In genomic region chr3:96239949-96240798, GRCm38 (mm10) we compare ENCODE assay signal across 8 mouse cellular contexts. TPM values are rescaled to one million over a fixed set of nuclear protein-coding genes. Genes with fewer than 3 reads are reported as not detected.
A peak's percentile ranks its signal among the peaks of the same experiment; 100 is the strongest.
DNase-seq lines count a peak whose midpoint lies in the region; ATAC-seq and TF ChIP-seq lines count a peak whose summit lies in the region.
"Not testable (repeated sequence)": the region's sequence is repeated elsewhere in the genome, so short reads cannot be mapped to it uniquely, and the experiment has no call there.

Hist2h2aa2 (minus strand) TSS chr3:96240276.

- peak within 1 kb of the TSS; percentile 72 for H3K27ac ChIP-seq in hindbrain, postnatal 0 days
- peak within 1 kb of the TSS; percentile 94 for H3K27ac ChIP-seq in left cerebral cortex, adult 2 months
- H3K27ac ChIP-seq in macrophage, result peak within 1 kb of the TSS; percentile 76

- DNase-seq in Patski (ENCODE audit: low read depth, low spot score), result peak; percentile 41
- peak; percentile 86 to 93 for DNase-seq in gastrocnemius, adult 8-10 months (ENCODE audit: low spot score in 2 of 2)
- DNase-seq in hindbrain, postnatal 0 days (ENCODE audit: low spot score), result peak; percentile 79
- DNase-seq in left cerebral cortex, adult 2 months (ENCODE audit: extremely low spot score in 1 of 2, low spot score in 2 of 2), result peak; percentile 95 to 97
- peak; percentile 96 to 98 for DNase-seq in right cerebral cortex, adult 2 months (ENCODE audit: low spot score in 2 of 2)
- peak; percentile 84 for DNase-seq in urinary bladder, postnatal 10 days (ENCODE audit: low spot score)

- CTCF ChIA-PET in Patski (lab: Charles Lee), result interaction anchor here (0.9 to 1.3 kb wide), 4 partner anchors 13 to 83 kb away, joined by 3 read pairs; no protein-coding TSS in a partner anchor

- H3K79me2 ChIP-seq in macrophage (ENCODE audit: inconsistent target), result not testable (repeated sequence)

- peak within 1 kb of the TSS; percentile 53 for H3K4me2 ChIP-seq in hindbrain, postnatal 0 days (ENCODE audit: low read depth, low read length)

- intact Hi-C loops in left cerebral cortex, adult 2 months (cut with DNase I), result loop anchor here (1.0 kb wide), 1 partner anchor 23 kb away; the partner anchor contains the start of gene Hist2h4

- H3K27me3 ChIP-seq in Patski; hindbrain, postnatal 0 days (ENCODE audit: insufficient read depth, low read length): not testable (repeated sequence)

- H3K4me3 ChIP-seq in hindbrain, postnatal 0 days (ENCODE audit: low read length), result peak within 1 kb of the TSS; percentile 29
- peak within 1 kb of the TSS; percentile 51 for H3K4me3 ChIP-seq in left cerebral cortex, adult 2 months
- H3K4me3 ChIP-seq in macrophage (ENCODE audit: inconsistent target), result peak within 1 kb of the TSS; percentile 24; the same call in 1 of the 2 replicates

- in situ Hi-C loops in Patski (cut with MboI; ENCODE audit: low pct_unique_long_range_greater_than_20kb), result not testable (repeated sequence)

- ATAC-seq in Patski, result peak; percentile 83
- ATAC-seq in common myeloid progenitor, adult 5-6 weeks (replicated peaks; ENCODE audit: low read depth, poor library complexity, severe bottlenecking), result peak; percentile 64
- peak; percentile 92 for ATAC-seq in hindbrain, postnatal 0 days

- H3K4me1 ChIP-seq in hindbrain, postnatal 0 days (ENCODE audit: insufficient read depth, low read length), result not testable (repeated sequence)

- POLR2A ChIA-PET in Patski (lab: Charles Lee), result interaction anchor here (5.3 kb wide), 1 partner anchor 21 kb away, joined by 56 read pairs; the partner anchor contains the start of genes Bola1, Hist2h2ab, Hist2h2ac and Hist2h2be

- H3K9me3 ChIP-seq in hindbrain, postnatal 0 days (ENCODE audit: low read length), result not testable (repeated sequence)

- H3K9ac ChIP-seq in hindbrain, postnatal 0 days (replicated peaks; ENCODE audit: low read length), result peak within 1 kb of the TSS; percentile 40; the same call in 1 of the 2 replicates

- H3K36me3 ChIP-seq in hindbrain, postnatal 0 days (ENCODE audit: insufficient read depth, low read length); macrophage (ENCODE audit: inconsistent target): not testable (repeated sequence)

- not testable (repeated sequence) for TF ChIP-seq CTCF in Patski (IDR thresholded peaks at IDR 0.05); hindbrain, postnatal 0 days (IDR thresholded peaks at IDR 0.05; ENCODE audit: low read depth); left cerebral cortex, adult 2 months (IDR thresholded peaks at IDR 0.05)

- 7% methylated on average over 12 of the region's 85 CpGs for WGBS in hindbrain, postnatal 0 days
- WGBS in macrophage (ENCODE audit: missing documents), result 7% methylated on average over 14 of the region's 85 CpGs

RNA-seq across cellular contexts. Expression of gene Hist2h2aa2, which starts in this region (rescaled TPM):
- polyA plus RNA-seq in Patski (2021), result 13.1 TPM
- total RNA-seq in common myeloid progenitor, adult 5-6 weeks (2017), result 1,358 and 3,626 TPM in 2 replicates
- 100 to 1,000 TPM; 141 to 187 (median 153) TPM for total RNA-seq in gastrocnemius, adult 8-10 months (2022)
- total RNA-seq in hindbrain, postnatal 0 days (2014; rRNA removed), result 1,755 and 2,054 TPM in 2 replicates
- polyA plus RNA-seq in hindbrain, postnatal 0 days (2015; fragmentation: Nextera tagmentation; extraction: Ambion mirVana), result 52.1 and 62.1 TPM in 2 replicates
- total RNA-seq in left cerebral cortex, adult 2 months (2021), result 100 to 1,000 TPM; 156 to 184 TPM
- 100 to 1,000 TPM in 6 of 26 experiments, 10 to 100 TPM in 20; 14.6 to 204 (median 42.8) TPM for total RNA-seq in macrophage (2018; cell fraction: chromatin; rRNA removed)
- total RNA-seq in macrophage (2018; cell fraction: cytosol; rRNA removed), result 100 to 1,000 TPM; 117 to 488 (median 245) TPM
- total RNA-seq in macrophage (2018; cell fraction: nucleus; rRNA removed), result 100 to 1,000 TPM in 9 of 26 experiments, 10 to 100 TPM in 16, 1 to 10 TPM in 1; 6.7 to 408 (median 71.5) TPM
- 57.1 to 112 TPM (median 105 TPM) in 3 replicates for polyA plus RNA-seq in macrophage (2018)

Comparison
In these comparisons a context has a peak if more than half of its experiments do, and no peak if none do; other contexts are left out.
1. Peak in every context shown above with its lines: DNase-seq, ATAC-seq, H3K4me3 ChIP-seq and H3K27ac ChIP-seq.
2. DNase-seq: peak in every context shown above with its lines; median percentile 97 in right cerebral cortex, adult 2 months; 96 in left cerebral cortex, adult 2 months; 90 in gastrocnemius, adult 8-10 months; 84 in urinary bladder, postnatal 10 days; 79 in hindbrain, postnatal 0 days; 41 in Patski.